Mouse (Mus musculus) midbrain, embryonic 14.5 days (tissue): ENCODE data around the gene Cxcl9. TPM values are rescaled to one million over a fixed set of nuclear protein-coding genes. Genes with fewer than 3 reads are reported as not detected.
A peak's percentile ranks its signal among the peaks of the same experiment; 100 is the strongest.

ENCODE experiments used
- ATAC-seq: fragments of 200-750 bp; cut with Nextera tagmentation; 2 replicates; pipeline ENCODE4 v1.8.0; 2017; ENCODE audit warnings: moderate number of reproducible peaks, moderate library complexity; ENCODE audit not compliant: low FRiP score, low TSS enrichment
- DNase-seq: peaks from one replicate; pipeline ENCODE4 v3.0.0-alpha.2; 2015
- H3K27ac ChIP-seq: fragments of 300-500 bp; sonication (generic); replicated peaks from 2 replicates; pipeline ENCODE4 v1.5.1; 2014; ENCODE audit warnings: mild to moderate bottlenecking, low read depth, low read length, moderate library complexity
- H3K27me3 ChIP-seq: fragments of 300-500 bp; sonication (generic); 2 replicates; pipeline ENCODE4 v1.6.1; 2014; ENCODE audit warnings: low read length, control low read depth, mixed read lengths; ENCODE audit not compliant: control insufficient read depth, insufficient read depth
- H3K36me3 ChIP-seq: fragments of 300-500 bp; sonication (generic); 2 replicates; pipeline ENCODE4 v1.6.1; 2014; ENCODE audit warnings: low read length, control low read depth; ENCODE audit not compliant: control insufficient read depth, insufficient read depth
- H3K4me1 ChIP-seq: fragments of 300-500 bp; sonication (generic); 2 replicates; pipeline ENCODE4 v1.6.1; 2014; ENCODE audit warnings: mild to moderate bottlenecking, antibody characterized with exemption, low read length, control low read depth; ENCODE audit not compliant: control insufficient read depth, insufficient read depth
- H3K4me2 ChIP-seq: fragments of 300-500 bp; sonication (generic); 2 replicates; pipeline ENCODE4 v1.6.1; 2014; ENCODE audit warnings: mild to moderate bottlenecking, low read length, moderate library complexity
- H3K4me3 ChIP-seq: fragments of 300-500 bp; sonication (generic); replicated peaks from 2 replicates; pipeline ENCODE4 v1.5.1; 2014; ENCODE audit warnings: low read depth, low read length
- H3K9ac ChIP-seq: fragments of 300-500 bp; sonication (generic); replicated peaks from 2 replicates; pipeline ENCODE4 v1.6.1; 2014; ENCODE audit warnings: mild to moderate bottlenecking, low read length, moderate library complexity
- H3K9me3 ChIP-seq: fragments of 300-500 bp; sonication (generic); 2 replicates; pipeline ENCODE4 v1.6.1; 2016; ENCODE audit warnings: low read length, control low read depth, mixed read lengths; ENCODE audit not compliant: control insufficient read depth
- WGBS: fragments of 180-500 bp; shearing (Covaris S2); extraction: QIAGEN DNeasy Blood & Tissue Kit; methylation state at CpG from one replicate; pipeline ENCODE4 v1.1.7; 2014; 5-methylcytosine and 5-hydroxymethylcytosine counted together
- polyA plus RNA-seq: library from polyadenylated mRNA; unstranded; fragments of >200 nt; fragmentation: Nextera tagmentation; extraction: Ambion mirVana; gene quantifications from 2 replicates; pipeline ENCODE4 v1.2.1, GENCODE M21; 2014

Gene Cxcl9
- polyA plus RNA-seq, 1 experiment from 2014 or later = not detected

DNA sequence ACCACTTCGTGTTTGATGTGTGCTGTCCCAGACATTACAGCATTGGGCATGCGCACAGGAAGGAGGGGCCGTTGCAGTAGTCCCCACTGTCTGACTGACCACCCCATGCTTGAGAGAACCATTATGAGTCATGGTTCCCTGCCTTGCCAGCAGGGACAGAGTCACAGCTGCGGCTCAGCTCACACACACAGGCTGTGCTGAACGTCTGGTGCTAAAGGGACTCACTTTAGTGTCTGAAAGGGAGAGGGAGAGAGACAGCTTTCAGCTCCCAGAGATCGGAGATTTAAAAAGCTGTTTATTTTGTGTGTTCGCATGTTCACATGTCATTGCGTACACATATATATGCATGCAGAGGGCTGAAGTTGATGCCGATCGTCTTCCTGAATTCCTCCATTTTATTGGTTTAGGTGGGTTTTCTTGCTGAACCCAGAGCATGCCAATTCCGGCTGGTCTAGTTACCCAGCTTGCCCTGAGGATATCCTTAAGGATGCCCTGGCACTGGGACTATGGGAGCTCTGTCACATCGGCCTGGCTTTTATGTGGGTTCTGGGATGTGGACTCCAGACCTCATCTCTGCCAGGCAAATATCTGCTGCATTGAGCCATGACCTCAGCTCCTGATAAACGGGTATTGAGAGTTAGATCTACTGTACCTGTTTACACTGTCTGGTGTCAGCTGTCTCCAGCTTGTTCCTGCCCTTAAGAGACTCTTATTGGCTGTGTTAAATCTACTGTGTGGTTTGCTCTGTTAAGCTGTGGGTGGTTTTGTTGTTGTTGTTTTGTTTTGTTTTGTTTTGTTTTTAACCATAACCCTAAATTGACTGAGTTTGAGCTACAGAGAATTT lies 41.5 kb upstream of the Cxcl9 start:
- Histone ChIP-seq H3K9ac (no peak overlapping the region), H3K36me3 (no peaks in the 10 kb centered on the region), H3K27ac (no peak overlapping the region), H3K4me1 (no peaks in the 10 kb centered on the region), H3K27me3 (no peaks in the 10 kb centered on the region), H3K4me3 (no peak overlapping the region), H3K9me3 (no peaks in the 10 kb centered on the region), H3K4me2 (no peak overlapping the region)
- ATAC-seq = peak; percentile 60; the same call in 1 of the 2 replicates
- DNase-seq = peak; percentile 43
- 71% methylated on average over 13 of the region's 13 CpGs for WGBS

DNA sequence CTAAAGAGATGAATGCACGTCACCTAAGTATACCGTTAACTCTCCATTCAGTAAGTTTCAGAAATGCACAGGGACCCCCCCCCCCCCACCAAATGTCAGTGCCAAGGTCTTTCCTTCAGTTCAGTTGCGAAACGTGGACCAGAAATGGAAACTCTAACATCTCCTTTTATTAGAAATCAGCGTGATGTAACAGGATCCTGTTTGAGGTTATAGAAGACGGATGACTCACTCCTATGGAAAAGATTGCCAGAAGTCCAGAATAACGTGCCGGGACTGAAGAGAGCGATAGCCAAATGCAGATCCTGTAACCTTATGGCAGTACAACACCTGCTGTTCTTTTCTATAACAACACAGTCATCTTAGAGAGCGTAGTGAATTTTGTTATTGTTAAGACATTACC lies 40.5 kb upstream of the Cxcl9 start:
- H3K9me3 ChIP-seq = no peaks in the 10 kb centered on the region
- no peak overlapping the region for H3K9ac ChIP-seq
- 84% methylated on average over 10 of the region's 10 CpGs for WGBS
- H3K4me1 ChIP-seq = no peaks in the 10 kb centered on the region
- no peaks in the 10 kb centered on the region for H3K36me3 ChIP-seq
- no peak overlapping the region for H3K4me2 ChIP-seq
- no peak for DNase-seq
- H3K27me3 ChIP-seq = no peaks in the 10 kb centered on the region
- no peak for ATAC-seq
- H3K27ac ChIP-seq = no peak overlapping the region
- H3K4me3 ChIP-seq = no peak overlapping the region

DNA sequence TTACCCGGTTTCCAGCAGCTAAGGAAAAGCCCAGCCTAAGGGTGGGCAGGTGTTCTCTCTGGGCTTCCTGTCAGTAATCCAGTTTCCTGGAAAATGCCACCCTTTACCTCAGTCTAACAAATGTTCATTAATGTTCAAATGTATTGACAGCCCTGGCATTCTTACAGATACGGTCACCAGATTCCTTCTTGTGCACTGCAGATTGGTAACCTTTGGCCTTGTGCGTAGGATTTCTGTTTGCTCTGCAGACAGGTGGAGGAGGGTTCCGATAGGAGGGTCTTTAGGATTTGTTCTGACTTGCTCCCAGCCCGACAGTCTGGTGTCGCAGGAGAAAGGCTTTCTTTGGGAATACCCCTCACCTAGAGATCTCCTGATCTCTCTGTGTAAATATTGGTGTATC lies 38.7 kb upstream of the Cxcl9 start:
- Histone ChIP-seq H3K36me3 (no peaks in the 10 kb centered on the region), H3K4me3 (no peak overlapping the region), H3K27ac (no peak overlapping the region), H3K9ac (no peak overlapping the region), H3K27me3 (no peaks in the 10 kb centered on the region), H3K9me3 (no peaks in the 10 kb centered on the region), H3K4me1 (no peaks in the 10 kb centered on the region), H3K4me2 (no peak overlapping the region)
- ATAC-seq (no peak), DNase-seq (no peak)
- WGBS = 85% methylated on average over 6 of the region's 6 CpGs

DNA sequence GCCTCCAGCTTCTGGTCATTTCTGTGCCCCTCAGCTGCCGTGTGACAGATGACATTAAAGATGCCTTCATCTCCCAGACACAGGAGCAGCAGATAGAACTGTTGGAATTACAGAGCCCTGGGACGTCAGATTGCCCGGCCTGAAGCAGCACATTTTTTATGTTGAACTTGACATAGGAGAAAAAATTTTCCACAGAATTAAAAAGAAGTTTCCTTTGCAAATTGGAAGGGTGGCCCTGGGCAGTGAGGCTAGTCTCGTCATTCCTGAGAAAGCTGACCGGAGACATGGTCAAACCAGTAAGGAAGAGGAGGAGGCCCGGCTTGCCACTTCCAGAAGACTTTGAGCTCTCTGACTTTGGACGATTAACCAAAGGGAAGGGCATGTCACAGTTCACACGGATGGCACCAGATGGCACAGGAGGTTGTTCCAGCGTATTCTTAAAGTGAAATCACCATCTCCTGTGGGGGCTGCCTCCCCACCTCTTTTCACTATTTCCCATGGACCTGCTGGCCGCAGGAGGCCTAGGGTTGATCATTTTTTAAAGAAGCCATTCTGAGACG lies 37.3 kb upstream of the Cxcl9 start:
- no peak overlapping the region for H3K9ac ChIP-seq
- H3K4me3 ChIP-seq = no peak overlapping the region
- DNase-seq = no peak
- H3K4me2 ChIP-seq = no peak overlapping the region
- H3K27ac ChIP-seq = no peak overlapping the region
- H3K9me3 ChIP-seq = no peaks in the 10 kb centered on the region
- no peaks in the 10 kb centered on the region for H3K4me1 ChIP-seq
- no peak for ATAC-seq
- WGBS = 79% methylated on average over 11 of the region's 11 CpGs
- no peaks in the 10 kb centered on the region for H3K27me3 ChIP-seq
- H3K36me3 ChIP-seq = no peaks in the 10 kb centered on the region

DNA sequence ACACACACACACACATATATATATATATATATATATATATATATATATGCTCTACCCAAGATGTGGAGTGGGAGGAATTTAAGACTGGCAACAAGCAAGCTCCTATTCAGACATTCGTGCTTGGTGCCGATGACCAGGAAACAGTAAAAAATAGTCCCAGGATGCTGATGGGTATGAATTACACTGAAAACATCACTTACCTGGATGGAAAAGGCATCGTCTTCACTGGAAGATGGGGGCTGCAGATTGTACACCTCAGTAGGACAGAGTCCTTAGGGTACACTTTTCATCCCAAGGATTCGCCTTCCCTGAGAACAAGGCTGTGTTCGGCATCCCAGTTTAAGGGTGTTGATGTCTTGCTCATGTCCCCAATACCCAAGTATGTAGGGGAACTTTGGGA lies 36.1 kb upstream of the Cxcl9 start:
- no peak overlapping the region for H3K9ac ChIP-seq
- no peak overlapping the region for H3K4me2 ChIP-seq
- H3K27ac ChIP-seq = no peak overlapping the region
- no peak overlapping the region for H3K4me3 ChIP-seq
- no peak for ATAC-seq
- no peaks in the 10 kb centered on the region for H3K27me3 ChIP-seq
- no peaks in the 10 kb centered on the region for H3K4me1 ChIP-seq
- no peak for DNase-seq
- no peaks in the 10 kb centered on the region for H3K36me3 ChIP-seq
- H3K9me3 ChIP-seq = no peaks in the 10 kb centered on the region
- 93% methylated on average over 5 of the region's 5 CpGs for WGBS

DNA sequence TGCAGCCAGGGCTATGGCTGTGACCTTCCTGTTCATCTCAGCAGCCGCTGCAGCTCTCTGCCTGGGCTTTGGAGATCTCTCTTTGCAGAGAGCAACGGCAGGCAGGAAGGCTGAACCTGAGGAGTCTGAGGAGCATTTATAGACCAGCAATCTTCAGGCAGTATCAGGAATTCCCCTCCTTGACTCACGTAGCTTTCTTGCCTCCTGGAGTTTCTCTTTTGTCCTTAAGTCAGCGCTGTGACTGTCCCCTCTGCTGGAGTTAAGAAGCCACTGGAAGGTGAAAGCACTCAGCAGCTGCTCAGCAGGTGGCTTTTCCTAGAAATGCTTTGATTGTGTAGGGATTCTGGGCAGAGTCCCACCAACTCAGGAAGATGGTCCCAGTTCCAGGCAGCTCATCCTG lies 35.3 kb upstream of the Cxcl9 start:
- ATAC-seq = no peak

DNA sequence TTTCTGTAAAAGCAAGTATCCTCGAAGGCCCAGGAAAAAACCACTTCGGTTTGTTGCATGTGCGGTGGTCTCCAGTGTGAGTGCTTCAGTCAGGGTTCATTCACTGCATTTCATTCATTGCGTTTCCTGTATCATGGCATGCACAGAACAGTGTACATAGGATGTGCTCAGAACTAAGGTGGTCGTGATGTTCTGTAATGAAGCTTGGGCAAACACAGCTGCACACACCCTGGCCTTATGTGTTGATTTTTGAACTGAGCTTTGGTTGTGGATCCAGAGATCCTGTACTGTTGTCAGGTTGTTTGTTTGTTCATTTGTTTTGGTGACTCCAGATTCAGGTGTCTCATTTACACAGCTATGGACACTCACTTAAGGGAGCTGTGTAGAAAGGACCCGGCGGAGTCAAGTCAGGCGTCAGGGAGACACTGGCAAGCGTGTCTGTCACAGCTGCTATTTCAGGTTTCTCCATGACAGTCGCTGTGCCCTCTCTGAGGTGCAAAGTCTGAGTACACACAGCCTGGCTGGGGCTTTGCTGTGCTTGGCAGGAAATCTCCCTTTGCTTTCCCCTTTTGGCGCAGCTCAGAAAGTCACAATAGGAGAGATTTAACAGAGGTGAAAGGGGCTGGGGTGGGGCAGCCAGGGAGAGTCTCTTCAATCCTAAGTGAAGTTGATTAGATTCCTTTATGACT lies 31.0 kb upstream of the Cxcl9 start:
- H3K36me3 ChIP-seq = no peaks in the 10 kb centered on the region
- H3K9ac ChIP-seq = no peak overlapping the region
- H3K4me3 ChIP-seq = no peak overlapping the region
- no peak for ATAC-seq
- H3K9me3 ChIP-seq = no peaks in the 10 kb centered on the region
- H3K27ac ChIP-seq = no peak overlapping the region
- H3K27me3 ChIP-seq = no peaks in the 10 kb centered on the region
- WGBS = 76% methylated on average over 11 of the region's 11 CpGs
- no peak overlapping the region for H3K4me2 ChIP-seq
- DNase-seq = no peak
- H3K4me1 ChIP-seq = no peaks in the 10 kb centered on the region

More for the DNA sequence above, 35.3 kb upstream of the Cxcl9 start:
- Histone ChIP-seq H3K4me1 (no peaks in the 10 kb centered on the region), H3K4me3 (no peak overlapping the region), H3K4me2 (no peak overlapping the region), H3K9ac (no peak overlapping the region), H3K36me3 (no peaks in the 10 kb centered on the region), H3K9me3 (no peaks in the 10 kb centered on the region), H3K27me3 (no peaks in the 10 kb centered on the region), H3K27ac (no peak overlapping the region)
- no peak for DNase-seq
- WGBS = 6% methylated on average over 4 of the region's 4 CpGs

DNA sequence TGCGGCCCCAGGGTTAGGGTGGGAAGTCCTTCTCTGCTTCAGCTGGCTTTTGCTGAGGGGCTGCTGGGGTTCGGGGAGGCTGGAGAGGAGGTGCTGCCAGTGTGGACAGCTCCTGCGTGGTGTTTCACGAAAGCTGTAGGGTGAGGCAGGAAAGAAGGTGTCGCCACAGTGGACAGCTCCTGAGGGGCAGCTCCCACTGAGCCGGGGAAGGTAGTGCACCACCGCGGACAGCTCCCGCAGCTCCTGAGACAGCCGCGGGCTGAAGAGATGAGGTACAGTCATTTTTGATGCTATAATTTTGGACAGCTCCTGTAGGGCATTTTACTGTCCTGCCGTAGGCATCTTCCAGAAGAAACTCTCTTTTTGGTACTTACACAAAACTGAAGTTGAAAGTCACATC lies 30.2 kb upstream of the Cxcl9 start:
- DNase-seq = no peak
- Histone ChIP-seq H3K27ac (no peak overlapping the region), H3K4me2 (no peak overlapping the region)

More for the DNA sequence above, 30.2 kb upstream of the Cxcl9 start:
- Histone ChIP-seq H3K36me3 (no peaks in the 10 kb centered on the region), H3K4me1 (no peaks in the 10 kb centered on the region), H3K27me3 (no peaks in the 10 kb centered on the region), H3K9me3 (no peaks in the 10 kb centered on the region), H3K4me3 (no peak overlapping the region), H3K9ac (no peak overlapping the region)
- ATAC-seq = no peak
- WGBS = 64% methylated on average over 12 of the region's 12 CpGs
